Mouse (Mus musculus): ENCODE data around the gene Fcmr. TPM values are rescaled to one million over a fixed set of nuclear protein-coding genes. Genes with fewer than 3 reads are reported as not detected.

Gene Fcmr
- total RNA-seq (2023) = 0.63 and 1.6 TPM in 2 replicates

GRCm38 (mm10) chr1:130865541-130866221 is at the start of gene Fcmr:
TSS of gene Fcmr (plus strand) at chr1:130865669.

GRCm38 (mm10) chr1:130826448-130826847 is 39.0 kb upstream of the Fcmr start, which contains the start of gene Pigr:
TSS of gene Pigr (plus strand) at chr1:130826684.

GRCm38 (mm10) chr1:130887354-130887753 is 21.9 kb downstream of the Fcmr start, which contains the start of gene Il24:
TSS of gene Il24 (minus strand) at chr1:130887454.

GRCm38 (mm10) chr1:130911401-130912010 is 46.0 kb downstream of the Fcmr start, which contains the start of gene Il20:
TSS of gene Il20 (minus strand) at chr1:130911451.

Other genes starting within 250 kb of the Fcmr start
- gene Zp3r, start 236.0 kb upstream of the Fcmr start, total RNA-seq (2023) = not detected in 2 replicates
- not detected in 2 replicates for gene C4bp, start 204.0 kb upstream of the Fcmr start, total RNA-seq (2023)
- gene Gm29427, start 149.9 kb upstream of the Fcmr start, total RNA-seq (2023) = not detected in 2 replicates
- gene Yod1, start 148.3 kb upstream of the Fcmr start, total RNA-seq (2023) = 10.8 and 13.7 TPM in 2 replicates
- gene Pfkfb2, start 136.4 kb upstream of the Fcmr start, total RNA-seq (2023) = 15.5 and 18.9 TPM in 2 replicates
- gene AA986860, start 133.7 kb upstream of the Fcmr start, total RNA-seq (2023) = 0.23 and 0.44 TPM in 2 replicates
- not detected in 2 replicates for gene Fcamr, start 64.8 kb upstream of the Fcmr start, total RNA-seq (2023)
- gene Pigr, start 39.0 kb upstream of the Fcmr start, total RNA-seq (2023) = not detected in 2 replicates
- gene Il24, start 21.8 kb downstream of the Fcmr start, total RNA-seq (2023) = not detected in 2 replicates
- gene Il20, start 45.8 kb downstream of the Fcmr start, total RNA-seq (2023) = not detected in 2 replicates
- gene Il19, start 74.4 kb downstream of the Fcmr start, total RNA-seq (2023) = not detected in 2 replicates
- not detected in 2 replicates for gene Il10, start 154.2 kb downstream of the Fcmr start, total RNA-seq (2023)
- gene Mapkapk2, start 232.2 kb downstream of the Fcmr start, total RNA-seq (2023) = 278 and 402 TPM in 2 replicates